Mouse (Mus musculus): ENCODE measurements around the gene Runx2.

- TF ChIP-seq CTCF (IDR thresholded peaks at IDR 0.05; ENCODE audit: borderline replicate concordance, insufficient read depth, low read length) (no peak), POLR2A (IDR thresholded peaks at IDR 0.05; ENCODE audit: low read depth, low read length) (no peak)
Measured at GRCm38 (mm10) chr17:44487514-44488244, 326.9 kb downstream of the Runx2 start.

Measured in embryonic fibroblast, embryonic 13.5 days (primary cell).